Mouse (Mus musculus) embryonic fibroblast, embryonic 13.5 days (primary cell): Measurements from ENCODE around the gene Ccdc102a.

Experiments used
- CTCF ChIP-seq: IDR thresholded peaks from 2 replicates; pipeline ENCODE4 v1.5.1; 2011; ENCODE audit warnings: mild to moderate bottlenecking, control low read depth, low read length, moderate library complexity, borderline replicate concordance; ENCODE audit not compliant: insufficient read depth
- POLR2A ChIP-seq: IDR thresholded peaks from 2 replicates; pipeline ENCODE4 v1.6.1; 2011; ENCODE audit warnings: low read depth, mild to moderate bottlenecking, control low read depth, low read length, moderate library complexity

GRCm38 (mm10) chr8:94950458-94950857 is 32.6 kb upstream of the Ccdc102a start:
- no peak for TF ChIP-seq POLR2A
- no peak for TF ChIP-seq CTCF
